Mouse (Mus musculus) c-Kit-positive CD71-positive TER-119-negative erythroid progenitor cells, embryonic 14.5 days (primary cell): ENCODE results near the gene Fras1.
A peak's percentile ranks its signal among the peaks of the same experiment; 100 is the strongest.

Experiments
- DNase-seq: peaks from one replicate; pipeline ENCODE4 v3.0.0-alpha.2; 2013; ENCODE audit warnings: low read depth

The Fras1 gene

GRCm38 (mm10) chr5:96373567-96373985, at the start of gene Fras1:
Gene Fras1 (plus strand): TSS chr5:96373955.
- no peak for DNase-seq

GRCm38 (mm10) chr5:96331048-96331737, 42.6 kb upstream of the Fras1 start:
- no peak for DNase-seq

GRCm38 (mm10) chr5:96331738-96332070, 42.1 kb upstream of the Fras1 start:
- no peak for DNase-seq

DNA sequence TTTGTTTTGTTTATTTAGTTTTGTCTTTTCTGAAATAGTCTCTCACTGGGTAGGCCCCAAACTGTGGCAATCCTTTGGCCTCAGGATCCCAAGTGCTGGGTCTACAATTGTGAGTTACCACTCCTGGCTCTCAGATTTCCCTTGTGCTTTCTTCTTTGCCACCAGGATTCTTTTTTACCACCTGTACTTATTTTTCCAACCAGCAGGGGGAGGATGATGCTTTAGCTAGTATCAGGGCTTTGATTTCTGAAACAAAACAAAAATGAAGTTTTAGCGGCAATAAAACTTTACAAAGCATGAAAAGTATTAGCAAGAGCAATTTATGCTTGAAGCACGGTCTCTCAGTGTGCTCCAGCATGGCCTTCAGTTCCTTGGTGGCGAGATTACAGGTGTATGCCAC, 39.8 kb upstream of the Fras1 start:
- DNase-seq, result no peak

DNA sequence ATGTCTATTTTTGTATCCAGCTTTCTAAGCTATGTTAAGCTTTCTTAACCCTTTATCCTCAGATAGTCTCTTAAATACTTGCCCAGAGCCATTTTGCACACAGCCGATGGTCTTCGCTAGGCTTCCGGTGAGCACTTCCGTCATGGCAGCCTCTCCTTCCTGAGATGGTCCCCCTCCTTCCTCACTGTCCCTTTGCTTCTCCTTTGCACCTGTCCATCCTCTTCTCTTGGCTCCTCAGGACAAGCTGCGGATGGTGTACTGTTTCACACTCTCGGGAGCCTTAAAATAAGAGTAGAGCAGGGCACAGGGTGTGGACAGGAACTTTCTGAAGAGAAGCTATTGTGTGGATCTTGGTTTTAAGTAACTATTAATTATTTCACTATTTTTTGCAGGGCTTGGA, 33.2 kb upstream of the Fras1 start:
- no peak for DNase-seq

DNA sequence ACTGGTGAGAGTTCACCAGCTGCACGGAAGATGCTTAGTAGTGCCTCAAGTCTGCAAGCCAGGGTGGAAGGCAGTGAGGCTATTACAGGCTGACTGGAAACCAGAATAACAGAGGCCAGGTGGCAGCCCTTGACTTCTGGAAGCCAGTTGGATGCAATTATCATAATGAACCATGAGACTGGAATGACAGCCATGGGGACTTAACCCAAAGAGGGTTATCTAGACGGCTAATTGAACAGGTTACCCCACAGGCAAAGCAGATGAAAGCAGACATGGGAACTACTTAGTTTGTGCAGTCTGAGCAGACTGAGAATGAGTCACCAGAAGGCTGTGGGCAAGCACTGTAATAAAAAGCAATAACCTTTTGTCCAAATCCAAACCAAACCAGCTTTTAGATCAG, 28.8 kb upstream of the Fras1 start:
- DNase-seq, result no peak

- no peak for DNase-seq
Measured at GRCm38 (mm10) chr5:96351963-96352362, 21.8 kb upstream of the Fras1 start.

DNA sequence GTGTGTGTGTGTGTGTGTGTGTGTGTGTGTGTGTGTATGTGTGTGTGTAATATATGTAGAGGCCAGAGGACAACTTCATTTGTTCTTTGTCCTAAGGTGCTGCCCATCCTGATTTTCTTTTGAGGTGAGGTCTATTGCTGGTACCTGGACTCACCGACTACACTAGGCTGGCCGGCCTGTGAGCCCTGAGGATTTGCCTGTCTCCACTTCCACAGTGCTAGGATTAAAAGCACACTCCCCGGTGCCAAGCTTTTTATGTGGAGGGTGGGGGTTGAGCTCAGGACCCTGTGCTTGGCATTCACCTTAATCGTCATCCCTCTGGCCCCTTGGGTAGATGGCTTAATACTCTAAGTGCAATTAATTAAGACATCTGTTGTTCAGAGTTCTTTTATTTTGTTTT, 9.8 kb upstream of the Fras1 start:
- DNase-seq, result no peak

DNA sequence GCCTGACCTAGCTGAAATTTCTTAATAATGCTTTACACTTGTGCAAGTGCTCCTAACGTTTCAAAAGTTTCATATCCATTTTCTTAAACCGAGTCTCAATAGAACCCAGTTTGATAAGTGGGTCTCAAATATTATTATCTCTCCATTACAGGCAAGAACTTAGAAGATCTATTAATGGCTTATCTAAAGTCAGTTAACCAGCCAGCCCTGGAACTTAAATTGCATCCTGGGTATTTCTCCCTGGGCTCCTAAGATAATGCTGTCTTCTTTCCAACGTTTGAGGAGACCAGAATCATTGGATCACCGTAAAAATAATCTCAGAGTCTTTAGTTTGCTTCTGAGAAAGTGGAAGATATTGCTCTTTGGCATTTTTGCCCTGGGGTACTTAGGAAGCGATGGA, 8.2 kb upstream of the Fras1 start:
- peak; percentile 27 for DNase-seq

GRCm38 (mm10) chr5:96367260-96367659, 6.5 kb upstream of the Fras1 start:
- no peak for DNase-seq

- DNase-seq, result no peak
Measured at GRCm38 (mm10) chr5:96373106-96373505, 649 bp upstream of the Fras1 start.

DNA sequence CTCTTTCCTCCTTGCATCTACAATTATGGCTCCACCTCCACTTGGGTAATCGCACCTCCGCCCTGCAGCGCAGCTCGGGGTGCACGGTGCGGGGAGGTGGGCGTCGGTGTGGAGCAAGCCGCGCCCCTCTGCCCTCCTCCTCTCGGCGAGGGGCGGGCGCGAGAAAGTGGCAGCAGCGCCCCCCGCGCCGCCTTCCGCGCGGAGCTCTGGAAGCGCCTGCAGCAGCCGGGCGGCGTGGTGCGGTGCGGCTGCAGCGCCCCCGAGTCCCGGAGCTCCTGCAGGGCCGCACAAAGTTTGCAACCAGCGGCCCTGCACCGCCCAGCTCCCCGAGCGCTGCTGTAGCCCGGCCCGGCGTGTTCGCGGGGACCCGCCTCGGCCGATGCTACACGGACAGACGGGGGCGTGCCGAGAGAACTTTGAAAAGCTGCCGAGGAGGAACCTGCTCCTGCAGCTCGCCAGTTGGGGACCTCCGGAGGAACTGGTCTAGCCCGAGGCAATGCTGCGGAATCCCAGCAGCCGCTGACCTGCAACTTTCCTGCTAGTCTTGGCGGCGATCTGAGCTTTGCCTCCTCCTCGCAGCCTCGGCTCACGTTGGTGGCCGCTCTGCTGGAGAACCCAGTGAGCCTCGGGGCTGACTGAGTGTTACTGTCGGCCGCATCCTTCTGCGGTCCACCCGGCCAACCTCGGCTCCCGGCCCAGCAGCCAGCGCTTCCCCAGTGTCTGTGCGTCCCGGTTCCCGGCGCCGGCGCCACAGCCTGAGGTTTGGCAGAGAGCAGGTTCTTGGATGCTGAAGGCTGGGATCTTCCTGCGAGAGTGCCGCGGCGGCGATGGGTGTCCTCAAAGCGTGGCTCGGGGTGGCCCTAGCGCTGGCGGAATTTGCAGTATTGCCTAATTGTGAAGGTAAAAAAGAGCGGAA, 489 bp downstream of the Fras1 start:
- DNase-seq, result no peak

DNA sequence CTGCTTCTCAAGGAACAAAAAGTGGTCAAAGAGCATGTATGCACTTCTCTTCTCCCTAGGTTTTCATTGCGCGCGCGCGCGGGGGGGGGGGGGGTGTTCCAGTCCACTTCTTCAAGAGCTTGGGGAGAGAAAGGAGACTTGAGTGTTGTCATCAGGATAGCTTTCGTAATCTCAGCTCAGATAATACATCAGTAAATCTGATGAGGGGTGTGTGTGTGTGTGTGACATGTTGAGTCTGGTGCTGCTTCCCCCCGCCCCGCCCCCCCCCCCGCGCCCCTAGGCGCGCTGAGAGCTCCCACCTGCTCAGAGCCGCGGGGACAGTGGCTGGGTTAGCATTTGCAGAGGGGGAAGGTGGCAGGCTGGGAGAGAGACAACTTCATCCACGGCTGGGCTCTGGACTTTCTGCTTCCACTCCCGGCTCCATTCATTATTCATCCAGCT, 1.7 kb downstream of the Fras1 start:
- no peak for DNase-seq

GRCm38 (mm10) chr5:96376216-96376615, 2.5 kb downstream of the Fras1 start:
- no peak for DNase-seq

GRCm38 (mm10) chr5:96386138-96386933, 12.6 kb downstream of the Fras1 start:
- DNase-seq, result no peak

DNA sequence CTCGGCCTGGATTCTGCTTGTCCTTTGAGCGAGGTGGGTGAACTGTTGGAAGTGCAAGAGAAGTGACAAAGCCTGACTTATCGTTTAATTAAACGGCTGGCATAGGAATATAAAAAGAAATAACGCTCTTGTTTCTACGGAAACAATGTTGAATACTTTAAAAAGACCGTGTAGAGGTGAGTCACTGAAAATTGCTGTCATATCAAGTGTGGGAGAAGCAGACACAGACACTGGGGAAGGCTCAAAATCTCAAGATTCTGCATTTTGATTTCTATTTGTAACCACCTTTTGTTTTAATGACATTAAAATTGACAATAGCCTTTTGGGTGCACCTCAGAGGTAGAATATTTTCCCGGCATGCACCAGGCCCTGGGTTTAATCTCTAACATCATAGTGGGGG, 14.6 kb downstream of the Fras1 start:
- no peak for DNase-seq

DNA sequence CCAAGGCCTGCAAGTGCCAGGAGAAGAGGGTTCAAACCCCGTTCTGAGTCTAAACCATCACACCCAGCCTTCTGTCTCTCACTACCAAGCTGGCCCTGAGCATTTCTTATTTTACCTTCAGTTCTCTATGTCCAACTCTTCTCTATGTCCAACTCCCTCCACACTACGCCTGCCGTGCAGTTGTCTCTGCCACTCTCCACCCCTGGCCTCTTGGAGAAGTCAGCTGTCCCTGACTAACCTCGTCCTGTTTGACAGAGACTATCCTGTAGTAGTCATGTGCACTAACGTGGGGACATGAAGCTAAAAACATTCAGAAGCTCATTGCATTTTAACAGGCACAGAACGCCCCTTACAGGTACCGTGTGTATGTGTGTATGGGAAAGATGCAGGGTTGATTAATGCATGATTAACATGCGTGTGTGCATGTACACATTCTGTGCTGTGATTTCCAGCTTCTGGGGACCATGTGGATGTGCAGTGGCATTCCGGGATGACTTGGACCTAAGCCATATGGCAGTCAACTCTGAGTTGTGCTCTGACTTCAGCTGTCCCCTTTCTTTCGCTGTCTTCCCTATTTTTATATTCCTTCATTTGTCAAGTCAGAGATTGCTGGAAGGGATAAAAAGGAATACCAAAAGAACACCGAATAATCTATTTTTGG, 16.3 kb downstream of the Fras1 start:
- no peak for DNase-seq

DNA sequence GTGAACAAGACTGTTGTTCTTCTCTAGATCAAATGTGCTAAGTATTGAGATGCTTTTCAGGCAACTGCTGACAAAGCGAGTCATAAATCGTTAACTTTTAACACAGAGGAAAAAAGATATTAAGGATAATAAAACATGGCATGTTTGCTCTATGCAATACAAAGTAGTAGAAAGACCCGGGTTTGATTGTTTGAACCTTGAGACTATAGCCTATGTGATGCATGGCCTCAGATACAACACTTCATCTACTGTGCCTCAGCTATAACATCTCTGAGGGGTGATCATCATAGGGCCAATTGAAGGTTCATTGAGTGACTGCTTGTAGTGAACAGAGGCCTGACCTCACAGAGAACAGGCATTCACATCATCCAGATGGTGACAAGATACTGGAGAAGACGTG, 17.3 kb downstream of the Fras1 start:
- no peak for DNase-seq

DNA sequence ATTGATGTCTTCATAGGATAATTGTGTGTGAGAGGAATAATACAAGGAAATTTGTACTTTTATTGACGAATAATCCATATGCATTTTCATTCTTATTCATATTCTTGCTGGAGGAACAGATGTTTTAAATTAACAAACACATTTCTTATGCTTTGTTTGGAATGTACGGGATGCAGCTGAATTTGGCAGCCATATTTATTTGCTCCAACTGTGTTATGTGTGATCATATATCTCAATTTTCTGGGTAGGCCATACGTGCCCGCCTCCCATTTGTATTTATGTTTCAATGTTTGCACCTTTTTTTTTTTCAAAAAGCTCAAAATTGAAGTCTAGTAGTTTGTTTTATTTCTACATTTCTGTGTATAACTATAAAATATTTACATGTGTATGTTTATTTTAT, 21.2 kb downstream of the Fras1 start:
- DNase-seq, result no peak

DNA sequence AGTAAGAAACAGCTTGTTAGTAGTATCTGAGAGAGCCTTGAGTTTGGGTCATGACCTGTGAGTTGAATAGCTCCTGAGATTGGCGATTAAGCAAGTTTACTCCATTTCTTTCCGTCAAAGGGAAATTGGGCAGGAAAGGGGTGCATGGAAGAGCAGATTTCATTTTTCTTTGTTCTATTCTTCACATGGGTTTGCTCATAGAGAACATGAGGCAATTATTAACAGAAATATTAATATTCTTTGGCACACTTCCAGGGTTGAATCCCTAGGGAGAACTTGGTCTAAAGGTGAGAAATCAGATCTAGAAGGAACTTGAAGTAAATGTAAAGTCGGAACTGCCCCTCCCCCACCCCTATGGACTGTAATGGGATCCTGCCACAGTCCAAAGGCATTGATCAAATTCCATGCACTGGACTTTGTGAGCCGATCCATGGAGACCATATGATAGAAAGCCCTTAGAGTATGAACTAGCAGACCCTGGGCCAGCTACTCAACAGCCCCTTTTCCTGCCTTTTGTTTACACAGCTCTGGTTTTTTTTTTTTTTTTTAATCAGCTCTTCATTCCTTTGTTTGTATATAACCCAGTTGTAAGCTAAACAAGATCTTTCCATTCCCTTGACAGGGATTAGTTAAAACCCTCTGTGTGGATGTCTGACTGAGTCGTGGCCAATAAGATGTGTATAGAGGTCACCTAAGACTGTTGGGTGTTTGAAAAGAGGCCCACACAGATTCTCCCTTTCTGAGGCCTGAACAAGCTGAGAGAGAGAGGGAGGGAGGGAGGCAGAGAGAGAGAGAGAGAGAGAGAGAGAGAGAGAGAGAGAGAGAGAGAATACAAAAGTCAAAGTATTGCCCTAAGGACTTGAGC, 22.3 kb downstream of the Fras1 start:
- no peak for DNase-seq

- DNase-seq, result no peak
Measured at GRCm38 (mm10) chr5:96402555-96402954, 28.8 kb downstream of the Fras1 start.
